Mouse (Mus musculus) adipocyte (in vitro differentiated cells): ENCODE data around the gene Mprip.
A peak's percentile ranks its signal among the peaks of the same experiment; 100 is the strongest.

Experiments used
- DNase-seq: peaks from one replicate; pipeline ENCODE4 v3.0.0-alpha.2; 2016; ENCODE audit warnings: low spot score

Gene Mprip

GRCm38 (mm10) chr11:59760796-59761195 lies 99.7 kb downstream of the Mprip start:
- no peak for DNase-seq

GRCm38 (mm10) chr11:59769307-59769706 lies 108.2 kb downstream of the Mprip start:
- DNase-seq = no peak

GRCm38 (mm10) chr11:59769738-59770137 lies 108.6 kb downstream of the Mprip start:
- no peak for DNase-seq

GRCm38 (mm10) chr11:59770753-59771152 lies 109.6 kb downstream of the Mprip start:
- no peak for DNase-seq

- no peak for DNase-seq
These were observed 111.2 kb downstream of the Mprip start for GRCm38 (mm10) chr11:59772291-59772690.

GRCm38 (mm10) chr11:59772902-59773301 lies 111.8 kb downstream of the Mprip start:
- DNase-seq = no peak

- no peak for DNase-seq
These were observed 113.4 kb downstream of the Mprip start for GRCm38 (mm10) chr11:59774522-59774921.

- no peak for DNase-seq
These were observed 114.5 kb downstream of the Mprip start for GRCm38 (mm10) chr11:59775435-59776148.

- DNase-seq = no peak
These were observed 116.2 kb downstream of the Mprip start for GRCm38 (mm10) chr11:59777259-59777658.

- DNase-seq = peak; percentile 76
These were observed 117.2 kb downstream of the Mprip start for GRCm38 (mm10) chr11:59778181-59778873.

- no peak for DNase-seq
These were observed 117.7 kb downstream of the Mprip start for GRCm38 (mm10) chr11:59778874-59779223.

- no peak for DNase-seq
These were observed 118.3 kb downstream of the Mprip start for GRCm38 (mm10) chr11:59779406-59779805.

- DNase-seq = no peak
These were observed 119.1 kb downstream of the Mprip start for GRCm38 (mm10) chr11:59780241-59780640.

GRCm38 (mm10) chr11:59782091-59782590 lies 121.0 kb downstream of the Mprip start:
- no peak for DNase-seq

- DNase-seq = no peak
These were observed 122.5 kb downstream of the Mprip start for GRCm38 (mm10) chr11:59783591-59783990.

- DNase-seq = no peak
These were observed 125.5 kb downstream of the Mprip start for GRCm38 (mm10) chr11:59786444-59787198.

- no peak for DNase-seq
These were observed 126.2 kb downstream of the Mprip start, which contains the start of gene Pld6 for GRCm38 (mm10) chr11:59787199-59787781. TSS of gene Pld6 (minus strand) at chr11:59787645.

GRCm38 (mm10) chr11:59789311-59789710 lies 128.2 kb downstream of the Mprip start:
- DNase-seq = no peak

- no peak for DNase-seq
These were observed 132.3 kb downstream of the Mprip start for GRCm38 (mm10) chr11:59793390-59793789.

GRCm38 (mm10) chr11:59800412-59800811 lies 139.3 kb downstream of the Mprip start:
- no peak for DNase-seq

- DNase-seq = no peak
These were observed 140.8 kb downstream of the Mprip start for GRCm38 (mm10) chr11:59801881-59802280.

GRCm38 (mm10) chr11:59803516-59803915 lies 142.4 kb downstream of the Mprip start:
- DNase-seq = no peak
